Mouse (Mus musculus) left cerebral cortex, adult 9 months (tissue): ENCODE results near the gene Slc43a1.
"Not testable (repeated sequence)": the region's sequence is repeated elsewhere in the genome, so short reads cannot be mapped to it uniquely, and the experiment has no call there.

Source experiments
- DNase-seq, 2 experiments: peaks; one replicate each; pipeline ENCODE4 v3.0.0; 2022; ENCODE audit warnings: low spot score in 2 of 2

The Slc43a1 gene

DNA sequence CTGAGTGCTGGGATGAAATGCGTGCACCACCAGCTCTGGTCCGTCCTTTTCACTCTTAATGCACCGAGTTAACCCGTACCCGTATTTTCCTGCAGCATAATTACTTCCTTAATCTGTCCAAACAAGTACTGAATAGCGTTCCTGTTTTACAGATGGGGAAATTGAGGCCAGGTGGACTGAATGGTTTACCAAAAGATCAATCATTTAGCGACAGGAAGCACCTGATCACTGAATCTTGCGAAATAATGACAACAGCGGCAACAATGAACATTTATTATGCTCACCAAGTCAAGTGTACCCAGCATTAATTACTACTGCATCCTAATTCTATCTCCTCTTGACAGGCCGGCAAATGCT lies at the start of gene Slc43a1:
Slc43a1 (plus strand) TSS at position 258 of the 357 bp plus-strand sequence.
- DNase-seq: no peak

DNA sequence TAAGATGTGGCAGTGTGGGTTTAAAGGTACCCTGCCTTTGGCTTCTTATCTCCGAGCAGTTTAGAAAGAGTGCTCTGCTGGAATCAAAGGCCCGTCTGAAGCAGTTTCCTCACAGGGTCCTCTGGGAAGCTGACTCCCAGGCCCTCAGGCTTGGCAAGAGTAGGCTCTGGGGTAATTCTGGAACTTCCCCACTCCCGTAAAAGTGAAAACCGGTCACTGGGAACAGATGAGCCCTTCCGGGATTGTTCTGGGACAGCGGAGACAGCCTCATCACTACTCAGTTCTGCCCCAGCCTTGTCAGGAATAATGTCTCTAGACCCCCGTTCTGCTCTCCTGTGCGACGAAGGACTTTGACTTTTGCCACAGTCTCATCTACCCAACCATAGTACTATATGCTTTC lies 48.2 kb upstream of the Slc43a1 start:
- DNase-seq: no peak

DNA sequence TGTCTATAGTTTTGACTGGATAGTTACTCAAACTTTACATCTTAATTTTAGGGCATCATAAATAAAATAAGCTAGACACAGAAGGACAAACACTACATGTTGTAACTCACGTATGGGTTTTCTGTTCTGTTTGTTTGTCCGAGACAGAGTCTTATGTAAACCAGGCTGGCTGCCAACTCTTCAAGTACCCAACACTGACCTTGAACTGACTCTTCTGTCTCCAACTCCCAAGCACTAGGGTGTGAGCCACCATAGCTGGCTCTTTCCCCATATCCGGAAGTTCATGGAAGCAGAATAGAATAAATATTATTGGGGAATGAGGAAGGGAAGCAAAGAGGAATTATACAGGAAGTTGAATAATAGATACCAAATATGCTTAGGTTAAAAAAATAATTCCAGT lies 46.1 kb upstream of the Slc43a1 start:
- no peak for DNase-seq

DNA sequence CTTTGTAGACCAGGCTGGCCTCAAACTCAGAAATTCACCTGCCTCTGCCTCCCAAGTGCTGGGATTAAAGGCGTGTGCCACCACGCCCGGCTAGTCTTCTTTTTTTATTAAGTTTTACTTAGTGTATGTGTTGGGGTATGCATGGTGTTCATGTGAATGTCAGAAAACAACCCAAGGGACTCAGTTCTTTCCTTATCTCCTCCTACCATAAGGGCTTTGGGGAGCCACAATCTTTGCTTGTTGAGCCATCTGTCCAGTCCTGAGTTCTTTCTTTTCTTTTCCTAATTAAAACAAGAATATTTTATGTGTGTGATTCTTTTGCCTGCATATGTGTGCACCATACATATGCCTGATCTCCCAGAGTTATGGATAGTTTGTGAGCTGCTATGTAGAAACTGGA lies 45.5 kb upstream of the Slc43a1 start:
- no peak for DNase-seq

DNA sequence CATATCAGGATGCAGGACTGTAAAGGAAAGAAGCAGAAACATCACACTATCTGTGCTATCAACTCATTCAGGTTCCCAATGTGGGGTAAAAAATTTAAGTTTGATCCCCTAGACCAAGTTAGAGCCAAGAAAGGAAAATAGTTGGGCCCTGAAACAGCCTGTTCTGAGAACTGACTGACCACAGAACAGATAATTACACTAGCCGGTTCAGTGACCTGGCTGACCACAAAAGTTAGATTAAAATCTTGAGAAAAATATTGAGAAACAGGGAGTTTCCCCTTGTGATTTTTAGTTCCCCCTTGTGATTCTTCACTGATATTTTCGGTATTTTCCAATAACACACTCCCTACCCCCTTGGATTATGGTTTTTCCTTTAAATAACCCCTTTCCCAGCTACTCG lies 44.8 kb upstream of the Slc43a1 start:
- DNase-seq: no peak

DNA sequence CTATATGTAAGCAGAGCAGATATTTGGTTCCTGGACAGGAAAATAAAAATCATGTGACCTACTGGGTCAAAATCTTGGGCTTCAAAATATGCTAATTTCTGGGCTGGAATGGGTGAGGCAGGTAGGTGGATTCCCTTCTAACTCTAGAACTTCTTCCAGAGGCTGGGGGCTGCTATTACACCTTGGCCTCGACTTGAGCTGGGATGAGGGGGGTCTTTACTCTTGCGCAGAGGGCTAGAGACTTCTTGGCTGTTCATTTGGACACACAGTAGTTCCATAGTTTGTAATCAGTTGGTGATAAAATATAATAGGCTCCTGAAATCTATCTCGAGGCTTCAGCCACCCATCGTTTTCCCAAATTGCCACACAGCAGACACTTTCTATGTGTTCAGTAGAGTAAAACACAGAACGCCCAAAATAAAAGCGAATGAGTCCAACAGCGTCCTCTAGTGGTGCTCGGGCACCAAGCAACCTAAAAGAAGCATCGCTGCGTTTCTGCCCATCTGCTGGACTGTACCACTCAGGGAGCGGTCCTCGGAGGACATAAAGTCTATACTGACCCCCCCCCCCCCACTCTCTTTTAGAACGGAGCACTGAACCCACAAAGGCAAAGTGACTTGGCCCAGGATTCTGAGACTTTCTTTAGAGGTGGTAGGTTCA lies 40.7 kb upstream of the Slc43a1 start:
- DNase-seq: peak; percentile 58 to 92

DNA sequence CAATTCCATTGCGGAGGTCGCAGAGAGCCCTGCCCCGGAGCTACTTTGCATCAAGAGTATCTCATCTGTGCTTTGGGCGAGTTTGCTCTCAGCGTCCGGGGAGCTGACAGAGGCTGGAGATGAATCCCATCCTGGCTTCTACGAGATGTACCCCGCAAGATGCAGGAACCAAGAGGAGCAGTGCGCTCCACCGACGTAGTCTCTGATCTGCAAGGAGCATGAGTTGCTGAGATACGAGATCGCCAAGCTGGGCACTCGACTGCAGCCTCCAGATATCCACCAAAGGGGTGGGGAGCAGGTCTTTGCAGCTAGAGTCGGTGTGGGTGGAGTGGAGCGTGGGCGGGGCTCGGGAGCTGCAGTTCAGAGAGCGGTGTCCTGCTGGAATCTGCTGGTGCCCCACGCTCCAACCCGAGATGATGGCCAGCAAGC lies 40.1 kb upstream of the Slc43a1 start, which contains the start of gene Ube2l6:
Ube2l6 (plus strand) TSS at position 336 of the 429 bp plus-strand sequence.
- peak in 1 of 2 experiments; percentile 75 for DNase-seq

DNA sequence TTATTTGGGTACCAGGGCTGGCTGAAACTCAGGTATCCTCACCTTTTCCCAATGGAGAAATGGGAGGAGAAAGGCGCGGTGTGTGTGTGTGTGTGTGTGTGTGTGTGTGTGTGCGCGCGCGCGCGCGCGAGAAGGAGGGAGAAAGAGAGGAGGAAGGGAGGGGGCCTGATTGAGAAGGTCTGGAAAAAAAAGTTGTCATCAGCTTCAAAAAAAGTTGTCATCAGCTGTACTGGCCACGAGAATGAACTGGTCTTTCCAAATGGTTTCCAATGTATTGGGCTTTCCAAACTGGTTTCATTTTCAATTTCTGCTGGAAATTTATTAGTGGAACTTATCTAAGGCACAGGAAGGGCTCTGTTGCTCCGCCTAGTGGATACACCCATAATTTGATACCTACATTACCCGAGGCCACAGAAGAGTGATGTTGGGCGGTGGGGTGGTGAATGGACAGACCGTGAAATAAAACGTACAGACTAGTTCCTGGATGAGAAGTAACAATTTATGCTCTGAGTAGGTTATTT lies 39.5 kb upstream of the Slc43a1 start:
- peak in 1 of 2 experiments; percentile 77 for DNase-seq

DNA sequence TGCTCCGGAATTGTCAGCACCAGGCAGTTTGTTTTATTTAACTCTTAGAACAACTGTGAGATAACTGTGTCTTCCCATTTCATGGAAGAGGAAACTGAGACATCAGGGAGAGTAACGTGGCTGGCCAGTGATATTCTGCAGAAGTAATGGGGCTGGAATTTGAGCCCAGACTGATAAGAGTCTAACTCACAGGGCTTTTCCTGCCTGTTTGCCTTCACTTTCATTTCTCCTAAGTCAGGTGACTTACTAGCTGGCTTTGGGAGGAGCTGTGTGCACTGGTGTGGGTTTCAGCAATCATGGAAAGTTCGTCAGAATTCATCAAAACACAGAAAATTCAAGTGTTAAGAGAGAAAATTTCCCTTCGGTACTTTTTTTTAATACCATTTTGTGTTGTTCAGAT lies 38.3 kb upstream of the Slc43a1 start:
- no peak for DNase-seq

DNA sequence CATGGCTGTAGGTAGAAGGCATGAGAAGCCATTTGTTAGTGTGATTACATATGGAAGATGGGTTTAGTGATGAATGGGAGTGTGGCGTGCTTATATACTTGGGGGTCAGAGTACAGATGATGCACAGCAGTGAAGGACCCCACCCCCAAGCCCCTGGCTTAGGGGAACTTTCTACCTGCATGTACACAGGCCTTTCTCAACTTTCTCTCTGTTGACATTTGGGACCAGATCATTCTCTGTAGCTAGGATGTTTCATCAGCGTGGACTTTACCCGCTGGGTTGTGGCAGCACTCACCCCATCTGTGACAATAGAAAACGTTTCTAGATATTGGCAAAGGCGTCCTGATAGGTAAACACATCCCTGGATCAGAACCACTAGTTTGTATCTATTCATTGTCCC lies 37.4 kb upstream of the Slc43a1 start:
- not testable (repeated sequence) for DNase-seq

DNA sequence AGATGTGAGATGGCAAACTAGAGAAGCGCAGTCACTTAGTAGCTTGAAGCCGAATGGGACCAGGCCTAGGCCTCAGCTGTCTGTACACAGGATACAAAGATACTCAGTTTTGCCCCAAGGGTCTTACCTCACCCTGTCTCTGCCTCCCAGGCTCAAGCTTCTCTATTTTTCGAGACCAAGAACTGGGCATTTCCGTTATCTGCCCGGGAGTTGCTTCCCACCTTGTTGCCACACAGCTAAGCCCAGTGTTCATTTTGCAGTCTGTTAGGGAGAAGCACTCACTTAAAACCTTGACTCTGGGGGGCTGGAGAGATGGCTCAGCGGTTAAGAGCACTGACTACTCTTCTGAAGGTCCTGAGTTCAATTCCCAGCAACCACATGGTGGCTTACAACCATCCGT lies 34.7 kb upstream of the Slc43a1 start:
- DNase-seq: no peak

DNA sequence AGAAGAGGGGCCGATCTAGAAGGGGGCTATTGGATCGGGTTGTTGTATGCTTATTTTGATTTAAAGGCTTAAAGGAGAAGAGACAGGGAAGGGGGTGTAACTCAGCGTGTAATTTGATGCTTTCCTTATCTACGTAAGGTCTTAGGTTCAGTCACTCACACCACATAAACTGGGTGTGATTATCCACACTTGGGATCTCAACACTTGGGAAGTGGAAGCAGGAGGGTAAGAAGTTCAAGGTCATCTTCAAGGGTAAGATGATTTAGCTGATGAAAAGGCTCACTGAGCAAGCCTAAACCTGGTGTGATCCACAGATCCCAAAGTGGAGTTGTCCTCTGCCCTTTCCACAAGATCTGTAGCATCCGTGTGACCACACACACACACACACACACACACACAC lies 32.1 kb upstream of the Slc43a1 start:
- DNase-seq: no peak

DNA sequence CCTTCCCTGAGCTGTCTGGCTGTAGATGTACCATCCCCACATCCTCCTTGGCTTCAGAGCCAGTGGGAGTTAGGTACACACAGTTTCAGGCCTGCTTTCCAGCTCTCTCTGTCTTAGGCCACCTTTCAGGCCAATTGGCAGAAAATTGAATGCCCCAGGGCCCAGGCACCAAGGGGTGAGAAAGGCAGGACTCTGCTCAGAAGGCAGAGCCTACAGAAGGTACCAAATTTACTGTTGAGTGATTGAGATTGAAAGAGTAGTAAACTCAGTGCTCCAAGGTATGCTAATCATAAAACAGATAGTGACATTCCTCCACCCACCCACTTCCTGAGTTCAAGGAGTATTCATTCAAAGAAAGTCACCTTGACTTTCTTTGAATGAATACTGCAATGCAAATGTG lies 29.3 kb upstream of the Slc43a1 start:
- no peak for DNase-seq

DNA sequence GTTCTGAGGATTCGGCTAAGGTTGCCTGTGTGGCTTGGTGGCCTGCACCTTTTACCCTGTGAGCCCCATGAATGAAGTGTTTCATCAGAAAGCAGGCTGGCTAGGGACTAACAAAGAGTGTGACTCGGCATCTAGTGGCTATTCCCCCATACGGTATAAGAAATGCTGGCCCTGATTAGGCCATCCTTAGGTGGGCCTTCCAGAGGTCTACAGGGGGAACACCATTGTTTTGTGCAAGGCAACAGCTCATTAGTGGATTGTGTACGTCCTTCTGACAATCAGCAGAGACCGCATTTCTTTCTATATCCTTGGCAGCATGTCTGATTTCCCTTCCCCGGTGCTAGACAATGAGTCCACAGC lies 28.1 kb upstream of the Slc43a1 start:
- DNase-seq: no peak

DNA sequence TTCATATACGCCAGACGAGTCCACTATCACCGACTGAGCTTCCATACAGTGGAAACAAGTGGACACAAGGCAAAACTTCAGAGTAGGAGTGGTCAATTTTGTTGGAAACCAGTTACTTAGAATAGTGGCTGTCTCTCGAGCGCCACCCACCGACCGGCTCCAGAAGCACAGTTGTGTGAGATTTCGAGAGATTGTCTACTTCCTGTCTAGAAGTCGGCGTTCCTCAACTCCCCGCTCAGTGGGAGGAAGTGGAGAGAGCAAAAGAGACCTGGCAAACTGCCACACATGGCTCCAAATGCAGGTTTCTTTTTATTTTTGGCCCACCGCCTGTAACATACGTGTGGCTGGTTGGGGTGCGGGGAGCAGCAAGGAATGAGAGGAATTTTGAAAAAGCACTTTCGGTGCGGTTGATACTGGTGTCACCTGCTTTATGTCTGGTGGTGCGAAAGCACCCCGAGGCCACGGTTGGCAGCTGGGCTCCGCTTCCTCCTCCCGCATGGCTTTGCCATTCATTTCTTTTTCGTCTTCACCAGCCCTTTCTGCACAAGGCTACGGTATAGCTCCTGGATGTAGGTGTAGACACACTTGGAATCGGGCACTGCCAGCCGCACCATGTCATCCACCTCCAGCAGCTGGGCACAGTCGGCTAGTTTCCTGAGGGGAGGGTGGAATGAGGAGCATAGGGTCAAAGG lies 27.6 kb upstream of the Slc43a1 start:
- peak; percentile 70 to 94 for DNase-seq

DNA sequence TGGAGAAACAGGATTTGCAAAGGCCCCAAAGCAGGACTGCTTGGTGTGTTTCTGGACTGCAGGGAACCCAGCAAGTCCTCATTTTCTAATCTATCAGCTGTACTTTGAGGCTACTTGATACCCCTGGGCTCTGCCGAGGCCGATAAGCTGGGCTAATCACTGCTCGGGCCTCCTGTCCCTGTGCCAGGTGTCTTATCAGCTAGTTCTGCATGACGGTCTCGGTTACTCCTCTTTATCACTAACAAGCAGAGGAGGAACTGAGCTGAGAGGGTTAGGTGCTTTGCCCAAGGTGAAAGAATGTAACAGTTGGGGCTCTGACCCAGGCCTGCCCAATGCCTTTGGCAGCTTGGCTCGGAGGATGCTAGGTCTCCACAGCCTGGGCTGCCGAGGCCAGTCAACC lies 26.8 kb upstream of the Slc43a1 start:
- DNase-seq: no peak

DNA sequence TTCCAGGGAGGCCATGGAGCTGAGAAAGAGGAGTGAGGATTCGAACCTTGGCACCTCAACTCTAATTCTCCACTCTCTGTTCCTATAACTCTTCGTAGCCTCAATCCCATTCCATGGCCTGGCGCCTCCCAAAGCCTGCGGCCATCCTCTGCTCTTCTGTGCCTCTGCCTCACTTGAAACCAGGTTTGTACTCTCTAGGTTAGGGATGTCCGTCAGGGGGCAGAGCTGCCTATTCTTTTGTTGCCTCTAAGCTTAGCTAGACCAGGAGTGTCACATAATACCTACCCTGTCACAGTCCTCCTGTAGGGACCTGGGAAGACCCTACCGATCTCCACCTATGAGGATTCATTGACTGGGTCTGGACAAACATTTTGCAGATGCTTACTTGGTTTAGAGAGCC lies 26.0 kb upstream of the Slc43a1 start:
- DNase-seq: no peak

DNA sequence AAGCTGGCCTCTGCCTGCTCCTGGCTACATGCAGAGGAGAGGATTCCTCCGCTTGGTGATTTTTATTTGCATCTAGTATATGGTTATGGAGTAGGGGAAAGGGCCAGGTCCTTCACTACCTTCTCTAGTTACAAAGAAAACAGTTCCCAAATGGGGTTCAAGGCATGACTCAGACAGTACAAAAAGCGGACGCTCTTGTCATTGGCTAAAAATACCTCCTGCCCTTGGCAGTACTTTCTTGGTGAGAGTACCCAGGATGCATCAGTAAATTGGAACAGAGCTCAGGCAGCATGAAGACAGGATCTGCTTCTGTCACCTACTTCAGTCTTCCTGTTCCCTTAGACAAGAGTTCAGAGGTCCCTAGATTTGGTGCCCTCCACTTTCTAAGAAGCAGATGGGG lies 18.8 kb upstream of the Slc43a1 start:
- DNase-seq: peak in 1 of 2 experiments; percentile 52

DNA sequence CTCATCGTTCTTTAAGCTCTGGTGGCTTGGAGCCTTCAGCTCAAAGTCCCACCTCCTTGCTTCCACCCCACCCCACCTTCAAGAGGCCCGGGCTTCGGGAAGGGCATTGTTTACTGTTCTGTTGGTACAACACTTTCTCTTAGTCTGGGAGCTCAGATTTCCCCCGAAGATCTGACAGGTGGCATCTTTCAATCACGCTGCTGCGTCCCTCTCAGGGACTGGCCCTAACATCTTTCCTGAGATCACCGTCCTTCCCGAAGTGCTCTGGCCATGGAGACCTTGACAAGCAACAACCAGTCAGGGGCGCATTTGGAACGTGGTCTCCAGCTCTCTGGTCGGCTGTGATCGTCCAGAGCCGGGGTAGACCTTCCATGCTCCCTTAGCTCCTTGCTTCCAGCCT lies 16.1 kb upstream of the Slc43a1 start, which contains the start of gene Smtnl1:
Smtnl1 (minus strand) TSS at position 101 of the 400 bp plus-strand sequence.
- no peak for DNase-seq

DNA sequence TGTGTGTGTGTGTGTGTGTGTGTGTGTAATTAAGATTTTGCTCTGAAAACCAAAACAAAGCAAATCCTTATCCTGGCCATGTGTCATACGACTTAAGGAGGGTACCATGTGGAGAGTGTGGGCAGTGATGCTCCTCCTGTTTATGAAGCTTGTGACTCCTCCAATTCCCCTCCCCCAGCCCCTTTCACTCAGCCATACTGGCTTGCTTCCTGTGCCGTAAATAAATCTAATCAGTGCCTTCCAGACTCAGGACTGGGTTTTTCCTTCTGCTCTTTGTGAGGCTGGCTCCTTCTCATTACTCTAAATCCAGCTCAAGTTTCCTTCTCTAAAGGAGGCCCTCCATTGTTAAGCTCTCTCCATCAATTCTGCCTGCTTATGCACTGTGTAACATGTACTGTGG lies 15.4 kb upstream of the Slc43a1 start:
- no peak for DNase-seq

DNA sequence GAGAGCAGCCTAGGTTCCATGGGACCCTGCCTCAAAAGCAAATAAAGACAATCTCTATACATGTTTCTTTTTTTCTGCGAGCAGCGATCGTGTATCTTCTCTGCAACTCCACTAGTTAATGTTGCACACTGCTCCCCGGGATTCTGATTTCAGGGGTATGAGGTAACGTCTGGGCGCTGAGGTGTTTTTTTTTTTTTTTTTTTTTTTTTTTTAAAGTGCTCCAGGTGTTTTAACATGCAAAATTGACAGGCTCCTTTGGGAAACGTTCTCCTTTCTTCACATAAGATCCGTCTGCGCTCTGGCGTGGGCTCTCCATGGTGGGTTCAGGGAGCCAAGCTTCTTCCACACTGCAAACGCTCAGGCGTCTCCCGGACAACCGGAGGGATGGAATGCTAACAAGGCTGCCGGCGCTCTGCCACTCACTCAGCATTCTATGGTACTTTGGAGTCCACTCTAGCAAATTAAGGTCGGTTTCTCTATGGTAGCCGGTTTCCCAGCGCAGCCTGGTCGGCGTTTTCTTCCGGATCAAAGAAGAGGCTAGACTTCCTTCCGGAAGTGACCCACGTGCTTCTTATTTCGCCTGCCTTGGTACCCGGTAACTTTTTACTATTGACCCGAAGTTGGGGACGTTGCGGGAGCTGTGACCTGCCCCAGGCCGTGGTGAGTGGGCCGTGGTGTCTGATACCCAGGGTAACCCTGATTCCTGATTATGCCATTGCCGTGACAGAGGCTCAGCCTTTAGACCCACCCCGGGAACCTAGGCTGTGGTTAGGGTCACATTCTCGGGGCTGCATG lies 12.0 kb upstream of the Slc43a1 start, which contains the start of gene Timm10:
Timm10 (plus strand) TSS at position 510 of the 795 bp plus-strand sequence.
- DNase-seq: peak; percentile 88 to 93

DNA sequence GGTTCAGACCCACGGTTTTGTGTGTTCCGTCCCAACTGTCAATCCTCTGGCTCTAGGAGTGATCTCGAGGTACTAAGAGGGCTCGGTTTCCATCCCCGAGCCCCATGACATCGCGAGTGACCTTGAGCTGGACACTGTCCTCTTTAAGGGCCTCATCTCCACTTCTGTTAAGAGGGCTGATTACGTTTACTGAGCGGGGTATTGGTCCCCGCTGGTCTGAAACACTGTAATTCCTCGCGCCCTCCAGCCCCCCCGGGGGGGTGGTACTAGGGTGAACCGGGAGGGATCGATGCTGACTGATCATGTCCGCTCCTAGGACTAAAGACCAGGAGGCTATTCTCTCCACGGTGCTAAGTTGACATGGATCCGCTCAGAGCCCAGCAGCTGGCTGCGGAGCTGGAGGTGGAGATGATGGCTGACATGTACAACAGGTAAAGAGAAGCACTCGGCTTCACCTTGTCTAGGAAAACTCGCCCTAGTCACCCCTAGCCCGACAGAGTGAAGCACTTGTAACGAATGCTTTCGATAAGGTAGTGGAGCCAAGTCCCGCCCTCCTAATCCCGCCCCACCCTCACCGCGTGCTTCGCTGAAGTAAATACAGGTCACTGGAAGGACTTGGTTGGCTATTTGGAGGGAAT lies 11.2 kb upstream of the Slc43a1 start:
- no peak for DNase-seq
